Mouse (Mus musculus) MEL (cell line): ENCODE measurements around the gene Lima1.
"Not testable (repeated sequence)": the region's sequence is repeated elsewhere in the genome, so short reads cannot be mapped to it uniquely, and the experiment has no call there.

Experiments used
- CHD1 ChIP-seq: IDR thresholded peaks from 2 replicates; pipeline ENCODE4 v1.6.1; 2012; ENCODE audit warnings: low read depth, mild to moderate bottlenecking, inconsistent platforms, low read length, improper control_type of control experiment
- CTCF ChIP-seq, 3 experiments: IDR thresholded peaks in 2 of 3; conservative IDR thresholded peaks in 1 of 3; 2 replicates each; pipeline ENCODE4 v1.5.1; 2011 to 2012; ENCODE audit warnings: low read length in 3 of 3, low read depth in 2 of 3, mild to moderate bottlenecking in 2 of 3, improper control_type of control experiment in 1 of 3, inconsistent platforms in 1 of 3, mixed read lengths in 1 of 3, moderate library complexity in 1 of 3; ENCODE audit not compliant: control insufficient read depth in 1 of 3, insufficient read depth in 1 of 3, poor library complexity in 1 of 3, severe bottlenecking in 1 of 3
- E2F4 ChIP-seq: IDR thresholded peaks from 2 replicates; pipeline ENCODE4 v1.6.1; 2011; ENCODE audit warnings: low read depth, low read length, improper control_type of control experiment, borderline replicate concordance
- ELF1 ChIP-seq: IDR thresholded peaks from 2 replicates; pipeline ENCODE4 v1.6.1; 2014; ENCODE audit warnings: low read depth, mild to moderate bottlenecking, inconsistent platforms, low read length, improper control_type of control experiment, moderate library complexity
- EP300 ChIP-seq, 2 experiments: IDR thresholded peaks; 2 replicates each; pipeline ENCODE4 v1.6.1; 2011; ENCODE audit warnings: improper control_type of control experiment in 2 of 2, low read length in 2 of 2, low read depth in 1 of 2, mild to moderate bottlenecking in 1 of 2
- MEF2A ChIP-seq: IDR thresholded peaks from 2 replicates; pipeline ENCODE4 v1.6.1; 2014; ENCODE audit warnings: low read depth, mild to moderate bottlenecking, inconsistent platforms, low read length, improper control_type of control experiment; ENCODE audit not compliant: poor library complexity, insufficient replicate concordance, severe bottlenecking; ENCODE audit errors: extremely low read depth
- POLR2A ChIP-seq, 2 experiments: IDR thresholded peaks; 2 replicates each; pipeline ENCODE4 v1.6.1; 2011 to 2012; ENCODE audit warnings: low read length in 2 of 2, mild to moderate bottlenecking in 2 of 2, control low read depth in 1 of 2, improper control_type of control experiment in 1 of 2, low read depth in 1 of 2, moderate library complexity in 1 of 2; ENCODE audit not compliant: control insufficient read depth in 1 of 2, insufficient read depth in 1 of 2, poor library complexity in 1 of 2
- RCOR1 ChIP-seq: IDR thresholded peaks from 2 replicates; pipeline ENCODE4 v1.6.1; 2012; ENCODE audit warnings: low read depth, mild to moderate bottlenecking, inconsistent platforms, low read length, improper control_type of control experiment
- TAL1 ChIP-seq: IDR thresholded peaks from 2 replicates; pipeline ENCODE4 v1.6.1; 2012; ENCODE audit warnings: mild to moderate bottlenecking, inconsistent platforms, low read length, moderate library complexity, mixed read lengths
- USF1 ChIP-seq: IDR thresholded peaks from 2 replicates; pipeline ENCODE4 v1.6.1; 2014; ENCODE audit warnings: low read depth, mild to moderate bottlenecking, inconsistent platforms, low read length, improper control_type of control experiment, moderate library complexity
- ZC3H11A ChIP-seq: IDR thresholded peaks from 2 replicates; pipeline ENCODE4 v1.6.1; 2012; ENCODE audit warnings: low read depth, mild to moderate bottlenecking, inconsistent platforms, low read length, improper control_type of control experiment

DNA sequence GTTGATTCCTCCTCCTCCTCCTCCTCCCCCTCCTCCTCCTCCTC, 102.6 kb downstream of the Lima1 start, which contains the start of gene Cers5:
- not testable (repeated sequence) for TF ChIP-seq ELF1; POLR2A (IDR thresholded peaks at IDR 0.05; ENCODE audit: control insufficient read depth in 1 of 2, insufficient read depth in 1 of 2, low read depth in 1 of 2, low read length in 2 of 2, poor library complexity in 1 of 2); MEF2A; USF1; ZC3H11A; CTCF (IDR thresholded peaks at IDR 0.05 in 2 of 3, conservative IDR thresholded peaks at IDR 0.05 in 1 of 3; ENCODE audit: control insufficient read depth in 1 of 3, insufficient read depth in 1 of 3, low read depth in 2 of 3, low read length in 3 of 3, poor library complexity in 1 of 3, severe bottlenecking in 1 of 3); TAL1; CHD1; E2F4; EP300 (IDR thresholded peaks at IDR 0.05; ENCODE audit: low read depth in 1 of 2, low read length in 2 of 2); RCOR1
